Mouse (Mus musculus) myocyte (in vitro differentiated cells): ENCODE results near the gene Afmid. TPM values are rescaled to one million over a fixed set of nuclear protein-coding genes. Genes with fewer than 3 reads are reported as not detected.
"Not testable (repeated sequence)": the region's sequence is repeated elsewhere in the genome, so short reads cannot be mapped to it uniquely, and the experiment has no call there.

Source experiments
- H3K27me3 ChIP-seq: one replicate; pipeline ENCODE4 v1.6.1; 2011; ENCODE audit not compliant: control insufficient read depth, insufficient read depth, insufficient read length
- H3K36me3 ChIP-seq: one replicate; pipeline ENCODE4 v1.6.1; 2011; ENCODE audit not compliant: control insufficient read depth, insufficient read depth
- H3K4me2 ChIP-seq: one replicate; pipeline ENCODE4 v1.6.1; 2011; ENCODE audit warnings: low read depth, control low read depth
- H3K4me3 ChIP-seq: one replicate; pipeline ENCODE4 v1.5.1; 2011; ENCODE audit warnings: mild to moderate bottlenecking, control low read depth, moderate library complexity
- H3K79me2 ChIP-seq: one replicate; pipeline ENCODE4 v1.6.1; 2011; ENCODE audit not compliant: control insufficient read depth, insufficient read depth
- H3ac ChIP-seq: one replicate; pipeline ENCODE4 v1.6.1; 2011; ENCODE audit not compliant: control insufficient read depth, insufficient read length
- CEBPB ChIP-seq: IDR thresholded peaks from 2 replicates; pipeline ENCODE4 v1.6.1; 2011; ENCODE audit warnings: mild to moderate bottlenecking, moderate library complexity; ENCODE audit not compliant: poor library complexity, insufficient read depth, severe bottlenecking
- E2F4 ChIP-seq: IDR thresholded peaks from one replicate; pipeline ENCODE4 v1.6.1; 2011; ENCODE audit warnings: mild to moderate bottlenecking, control low read depth, moderate library complexity; ENCODE audit not compliant: insufficient read depth
- MAX ChIP-seq: IDR thresholded peaks from one replicate; pipeline ENCODE4 v1.6.1; 2011; ENCODE audit warnings: low read depth, mild to moderate bottlenecking, control low read depth
- MYOD1 ChIP-seq, 3 experiments: IDR thresholded peaks; one replicate each; pipeline ENCODE4 v1.6.1; 2011; ENCODE audit warnings: control low read depth in 2 of 3, low read depth in 2 of 3, mild to moderate bottlenecking in 2 of 3, moderate library complexity in 1 of 3; ENCODE audit not compliant: insufficient read length in 2 of 3, control insufficient read depth in 1 of 3
- MYOG ChIP-seq, 3 experiments: IDR thresholded peaks; one replicate each; pipeline ENCODE4 v1.6.1; 2011; ENCODE audit warnings: control low read depth in 2 of 3, low read depth in 2 of 3, mild to moderate bottlenecking in 2 of 3; ENCODE audit not compliant: insufficient read length in 2 of 3, control insufficient read depth in 1 of 3, insufficient read depth in 1 of 3
- POLR2A ChIP-seq: IDR thresholded peaks from one replicate; pipeline ENCODE4 v1.6.1; 2011; ENCODE audit warnings: low read depth, mild to moderate bottlenecking, control low read depth, moderate library complexity; ENCODE audit not compliant: insufficient read length
- POLR2AphosphoS2 ChIP-seq: IDR thresholded peaks from one replicate; pipeline ENCODE4 v1.6.1; 2011; ENCODE audit warnings: low read depth, control low read depth; ENCODE audit not compliant: insufficient read length
- REST ChIP-seq: IDR thresholded peaks from one replicate; pipeline ENCODE4 v1.6.1; 2011; ENCODE audit warnings: mild to moderate bottlenecking, control low read depth, moderate library complexity; ENCODE audit not compliant: insufficient read depth, insufficient read length
- SRF ChIP-seq: IDR thresholded peaks from one replicate; pipeline ENCODE4 v1.6.1; 2011; ENCODE audit warnings: low read depth; ENCODE audit not compliant: control insufficient read depth, insufficient read length
- TCF12 ChIP-seq: IDR thresholded peaks from one replicate; pipeline ENCODE4 v1.6.1; 2011; ENCODE audit warnings: mild to moderate bottlenecking, control low read depth; ENCODE audit not compliant: poor library complexity, insufficient read depth, severe bottlenecking
- TCF3 ChIP-seq: IDR thresholded peaks from one replicate; pipeline ENCODE4 v1.6.1; 2011; ENCODE audit warnings: low read depth, control low read depth; ENCODE audit not compliant: insufficient read length
- USF1 ChIP-seq: IDR thresholded peaks from one replicate; pipeline ENCODE4 v1.6.1; 2011; ENCODE audit warnings: low read depth, mild to moderate bottlenecking, control low read depth, moderate library complexity
- polyA plus RNA-seq: library from polyadenylated mRNA; unstranded; fragments of >200 nt; fragmentation: generic; extraction: Trizol; gene quantifications from one replicate; pipeline ENCODE4 v1.2.1, GENCODE M21; 2012; ENCODE audit warnings: missing spikeins

Afmid gene
- polyA plus RNA-seq, 1 experiment = 6.1 TPM

DNA sequence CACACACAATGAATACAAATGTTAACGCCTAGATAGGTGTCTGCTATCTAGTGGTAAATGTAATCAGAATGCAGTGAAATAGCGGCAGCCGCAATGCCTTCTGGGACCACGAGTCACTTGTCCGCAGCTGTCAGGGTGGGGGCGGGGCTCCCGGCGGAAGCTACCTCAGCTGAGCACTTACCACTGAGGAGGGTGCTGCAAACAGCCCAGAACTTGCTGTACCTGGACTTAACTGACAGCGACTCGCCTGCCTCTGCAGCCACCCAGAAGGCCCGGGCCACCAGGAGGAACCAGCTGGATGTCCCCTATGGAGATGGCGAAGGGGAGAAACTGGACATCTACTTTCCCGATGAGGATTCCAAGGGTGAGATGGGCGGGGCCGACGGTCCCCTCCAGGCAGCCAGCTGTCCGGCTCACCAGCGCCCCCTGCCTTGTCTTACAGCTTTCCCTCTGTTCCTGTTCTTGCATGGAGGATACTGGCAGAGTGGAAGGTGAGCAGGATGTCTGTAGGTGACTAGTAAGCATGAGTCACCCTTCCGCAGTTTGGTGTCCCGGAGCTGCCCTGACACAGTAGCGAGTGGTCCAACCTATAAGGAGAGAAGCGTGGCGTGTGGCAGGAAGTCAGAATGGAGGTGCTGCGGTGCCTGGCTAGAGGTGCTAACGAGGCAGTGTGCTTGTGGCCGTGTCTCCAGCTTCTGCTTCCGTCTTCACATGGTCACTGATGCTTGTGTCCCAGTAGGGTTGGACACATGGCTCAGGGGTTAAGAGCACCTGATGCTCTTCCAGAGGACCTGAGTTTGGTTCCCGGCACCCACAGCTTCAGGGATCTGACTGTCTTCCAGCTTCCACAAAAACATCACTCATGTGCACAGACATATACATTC is 6.6 kb downstream of the Afmid start:
- no peaks in the 10 kb centered on the region for H3K27me3 ChIP-seq
- H3K4me3 ChIP-seq = peak overlapping the region; percentile 15
- no peaks in the 10 kb centered on the region for H3K36me3 ChIP-seq
- H3K79me2 ChIP-seq = no peaks in the 10 kb centered on the region
- TF ChIP-seq MYOD1 (IDR thresholded peaks at IDR 0.05; ENCODE audit: control insufficient read depth in 1 of 3, insufficient read length in 2 of 3, low read depth in 2 of 3) (peak in 2 of 3 experiments; percentile 75 to 85), MAX (no peak), POLR2AphosphoS2 (peak; percentile 29), MYOG (IDR thresholded peaks at IDR 0.05; ENCODE audit: control insufficient read depth in 1 of 3, insufficient read depth in 1 of 3, insufficient read length in 2 of 3, low read depth in 2 of 3) (peak in 2 of 3 experiments; percentile 75 to 81)
- peak overlapping the region; percentile 68 for H3K4me2 ChIP-seq
- H3ac ChIP-seq = no peak overlapping the region

DNA sequence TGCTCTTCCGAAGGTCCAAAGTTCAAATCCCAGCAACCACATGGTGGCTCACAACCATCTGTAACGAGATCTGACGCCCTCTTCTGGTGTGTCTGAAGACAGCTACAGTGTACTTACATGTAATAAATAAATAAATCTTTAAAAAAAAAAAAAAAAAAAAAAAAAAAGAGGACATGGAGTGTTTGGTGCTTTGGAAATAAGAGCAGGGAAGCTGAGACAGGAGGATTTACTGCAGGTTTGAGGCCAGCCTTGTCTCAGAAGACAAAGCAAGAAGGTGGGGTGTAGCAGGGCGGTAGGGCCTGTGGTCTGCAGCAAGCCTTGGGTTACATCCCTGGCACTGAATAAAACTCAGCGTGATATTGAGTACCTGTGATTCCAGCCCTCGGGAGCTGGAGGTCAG is 7.8 kb downstream of the Afmid start:
- not testable (repeated sequence) for H3K4me2 ChIP-seq, H3K4me3 ChIP-seq, H3ac ChIP-seq, H3K36me3 ChIP-seq, H3K79me2 ChIP-seq, H3K27me3 ChIP-seq

DNA sequence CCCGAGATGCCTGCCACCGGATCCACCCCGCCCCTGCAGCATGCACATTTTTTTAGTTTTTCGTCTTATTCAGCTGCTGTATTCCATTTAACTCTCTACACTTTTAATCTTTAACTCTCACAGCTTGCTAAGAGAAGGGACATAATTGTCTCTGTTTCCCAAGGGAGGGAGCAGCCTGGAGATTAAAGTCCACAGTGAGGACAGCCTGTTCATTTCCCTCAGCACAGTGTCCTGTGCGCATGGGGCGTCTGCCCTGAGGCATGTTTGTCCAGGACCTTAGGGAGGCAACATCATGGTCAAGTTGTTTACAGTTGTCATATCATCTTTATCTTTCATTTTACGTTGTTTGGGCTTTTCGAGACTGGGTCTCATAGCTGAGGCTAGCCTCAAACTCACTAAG is 8.4 kb downstream of the Afmid start:
- TF ChIP-seq E2F4 = no peak
- no peak for TF ChIP-seq MAX
- no peak for TF ChIP-seq MYOD1 (IDR thresholded peaks at IDR 0.05; ENCODE audit: control insufficient read depth in 1 of 3, insufficient read length in 2 of 3, low read depth in 2 of 3)
- no peak for TF ChIP-seq REST
- no peak for TF ChIP-seq USF1
- no peak for TF ChIP-seq MYOG (IDR thresholded peaks at IDR 0.05; ENCODE audit: control insufficient read depth in 1 of 3, insufficient read depth in 1 of 3, insufficient read length in 2 of 3, low read depth in 2 of 3)
- TF ChIP-seq SRF = no peak
- TF ChIP-seq CEBPB = no peak
- no peak for TF ChIP-seq POLR2AphosphoS2
- no peak for TF ChIP-seq POLR2A
- TF ChIP-seq TCF3 = no peak
- no peaks in the 10 kb centered on the region for H3K79me2 ChIP-seq
- H3K36me3 ChIP-seq = no peaks in the 10 kb centered on the region
- no peak overlapping the region for H3K4me2 ChIP-seq
- H3K27me3 ChIP-seq = no peaks in the 10 kb centered on the region
- H3ac ChIP-seq = no peak overlapping the region
- no peak overlapping the region for H3K4me3 ChIP-seq

DNA sequence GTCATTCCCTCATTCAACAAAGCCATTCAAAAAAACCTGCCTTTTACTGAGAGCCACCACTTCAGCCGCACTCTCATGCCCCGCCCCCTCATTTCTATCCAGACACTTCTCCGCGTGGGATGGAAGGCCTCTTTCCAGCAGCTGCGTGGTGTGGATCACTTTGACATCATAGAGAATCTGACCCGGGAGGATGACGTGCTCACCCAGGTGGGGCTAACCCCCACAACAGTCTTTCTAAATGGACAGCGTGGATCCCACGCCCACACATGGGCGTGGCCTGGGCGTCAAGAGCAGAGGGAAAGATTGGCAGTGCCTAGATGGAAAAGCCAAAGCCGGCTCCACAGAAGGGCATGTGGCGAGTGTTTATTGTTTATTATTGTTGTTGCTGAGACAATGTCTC is 10.6 kb downstream of the Afmid start:
- no peak for TF ChIP-seq REST
- no peak for TF ChIP-seq POLR2AphosphoS2
- no peak for TF ChIP-seq MAX
- TF ChIP-seq E2F4 = no peak
- TF ChIP-seq MYOG (IDR thresholded peaks at IDR 0.05; ENCODE audit: control insufficient read depth in 1 of 3, insufficient read depth in 1 of 3, insufficient read length in 2 of 3, low read depth in 2 of 3) = no peak
- no peak for TF ChIP-seq USF1
- no peak for TF ChIP-seq SRF
- TF ChIP-seq CEBPB = no peak
- no peak for TF ChIP-seq TCF3
- no peak for TF ChIP-seq TCF12
- no peak for TF ChIP-seq POLR2A
- TF ChIP-seq MYOD1 (IDR thresholded peaks at IDR 0.05; ENCODE audit: control insufficient read depth in 1 of 3, insufficient read length in 2 of 3, low read depth in 2 of 3) = no peak
- no peaks in the 10 kb centered on the region for H3K36me3 ChIP-seq
- no peak overlapping the region for H3ac ChIP-seq
- no peaks in the 10 kb centered on the region for H3K79me2 ChIP-seq
- H3K27me3 ChIP-seq = no peaks in the 10 kb centered on the region
- H3K4me3 ChIP-seq = no peak overlapping the region
- no peak overlapping the region for H3K4me2 ChIP-seq

DNA sequence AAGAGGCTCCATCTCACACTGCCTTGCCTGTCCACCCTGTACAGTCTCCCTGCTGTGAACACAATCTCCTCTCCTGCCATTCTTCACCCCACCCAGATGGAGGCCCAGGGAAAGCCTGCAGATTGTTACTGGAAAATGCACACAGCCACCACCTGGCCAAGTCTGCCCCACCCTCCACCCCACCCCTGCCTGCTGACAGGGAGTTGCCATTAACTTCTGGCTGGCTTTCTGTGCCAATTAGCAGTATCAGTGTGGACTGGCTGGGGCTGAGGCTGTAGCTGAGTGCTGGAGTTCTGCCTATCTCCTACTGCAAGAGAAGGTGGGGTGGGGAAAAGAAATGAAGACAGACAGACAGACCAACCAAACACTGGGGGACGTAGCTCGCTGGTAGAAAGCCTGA is 12.8 kb downstream of the Afmid start:
- Histone ChIP-seq H3K27me3 (no peaks in the 10 kb centered on the region), H3K4me3 (no peak overlapping the region), H3K36me3 (no peaks in the 10 kb centered on the region), H3K4me2 (no peak overlapping the region), H3K79me2 (no peaks in the 10 kb centered on the region), H3ac (no peak overlapping the region)
- TF ChIP-seq E2F4 (no peak), TCF3 (no peak), SRF (no peak), CEBPB (no peak), POLR2AphosphoS2 (no peak), POLR2A (no peak), TCF12 (no peak), MYOG (IDR thresholded peaks at IDR 0.05; ENCODE audit: control insufficient read depth in 1 of 3, insufficient read depth in 1 of 3, insufficient read length in 2 of 3, low read depth in 2 of 3) (peak in 1 of 3 experiments; percentile 21), MYOD1 (IDR thresholded peaks at IDR 0.05; ENCODE audit: control insufficient read depth in 1 of 3, insufficient read length in 2 of 3, low read depth in 2 of 3) (peak in 1 of 3 experiments; percentile 50), USF1 (no peak), MAX (no peak), REST (no peak)
